Mouse (Mus musculus) cerebellum, postnatal 10 days (tissue): Measurements from ENCODE around the gene Srgap2.

Experiments
- DNase-seq, 2 experiments: peaks; one replicate each; pipeline ENCODE4 v3.0.0; 2021; ENCODE audit warnings: mixed read lengths in 2 of 2

Gene Srgap2

GRCm38 (mm10) chr1:131335604-131336003, 191.5 kb downstream of the Srgap2 start:
- peak; percentile 92 to 95 for DNase-seq

- DNase-seq, result no peak
These were observed 196.0 kb downstream of the Srgap2 start for GRCm38 (mm10) chr1:131331180-131331579.

- peak in 1 of 2 experiments; percentile 32 for DNase-seq
These were observed 198.1 kb downstream of the Srgap2 start for GRCm38 (mm10) chr1:131329093-131329492.

GRCm38 (mm10) chr1:131327167-131327566, 200.0 kb downstream of the Srgap2 start:
- DNase-seq, result peak; percentile 74 to 78

- no peak for DNase-seq
These were observed 202.2 kb downstream of the Srgap2 start for GRCm38 (mm10) chr1:131324816-131325463.

- DNase-seq, result peak; percentile 38 to 39
These were observed 207.4 kb downstream of the Srgap2 start for GRCm38 (mm10) chr1:131319598-131320330.

- no peak for DNase-seq
These were observed 208.8 kb downstream of the Srgap2 start for GRCm38 (mm10) chr1:131318397-131318796.

GRCm38 (mm10) chr1:131317625-131318024, 209.5 kb downstream of the Srgap2 start:
- DNase-seq, result no peak

- DNase-seq, result peak in 1 of 2 experiments; percentile 50
These were observed 215.9 kb downstream of the Srgap2 start for GRCm38 (mm10) chr1:131311284-131311683.

- DNase-seq, result peak; percentile 96 to 97
These were observed 216.8 kb downstream of the Srgap2 start for GRCm38 (mm10) chr1:131310237-131310818.

- DNase-seq, result no peak
These were observed 226.4 kb downstream of the Srgap2 start for GRCm38 (mm10) chr1:131300750-131301149.

GRCm38 (mm10) chr1:131299788-131300187, 227.4 kb downstream of the Srgap2 start:
- peak; percentile 93 to 95 for DNase-seq

GRCm38 (mm10) chr1:131299240-131299639, 227.9 kb downstream of the Srgap2 start:
- DNase-seq, result peak; percentile 56 to 57

- peak in 1 of 2 experiments; percentile 24 for DNase-seq
These were observed 229.0 kb downstream of the Srgap2 start for GRCm38 (mm10) chr1:131298171-131298570.

- DNase-seq, result peak; percentile 52 to 53
These were observed 230.4 kb downstream of the Srgap2 start for GRCm38 (mm10) chr1:131296726-131297125.

GRCm38 (mm10) chr1:131295200-131295599, 232.0 kb downstream of the Srgap2 start:
- DNase-seq, result peak; percentile 81 to 83

- DNase-seq, result no peak
These were observed 233.3 kb downstream of the Srgap2 start for GRCm38 (mm10) chr1:131293922-131294250.

- DNase-seq, result peak; percentile 55 to 61
These were observed 233.8 kb downstream of the Srgap2 start for GRCm38 (mm10) chr1:131293221-131293921.

GRCm38 (mm10) chr1:131290648-131291047, 236.5 kb downstream of the Srgap2 start:
- DNase-seq, result peak; percentile 83 to 86

GRCm38 (mm10) chr1:131288938-131289337, 238.2 kb downstream of the Srgap2 start:
- peak; percentile 59 to 61 for DNase-seq

- no peak for DNase-seq
These were observed 239.9 kb downstream of the Srgap2 start for GRCm38 (mm10) chr1:131287267-131287666.

- DNase-seq, result peak in 1 of 2 experiments; percentile 21
These were observed 240.3 kb downstream of the Srgap2 start for GRCm38 (mm10) chr1:131286803-131287202.

GRCm38 (mm10) chr1:131284616-131285015, 242.5 kb downstream of the Srgap2 start:
- no peak for DNase-seq
